Mouse (Mus musculus) left cerebral cortex, postnatal 14 days (tissue): ENCODE results near the gene Wdr92. TPM values are rescaled to one million over a fixed set of nuclear protein-coding genes. Genes with fewer than 3 reads are reported as not detected.

ENCODE experiments used
- total RNA-seq, 2 experiments: library from RNA; stranded (reverse); gene quantifications; 2 replicates each; pipeline ENCODE4 v1.2.3; 2021

The Wdr92 gene
- total RNA-seq, 2 experiments from 2014 or later = 6.0 to 6.8 TPM

Other genes starting within 250 kb of the Wdr92 start
- gene Fbxo48, start 230.7 kb upstream of the Wdr92 start, total RNA-seq = 1 to 10 TPM; 1.1 to 1.7 TPM
- 100 to 1,000 TPM; 151 to 156 TPM for gene Cnrip1, start 130.5 kb upstream of the Wdr92 start, total RNA-seq
- 1 to 10 TPM; 4.5 to 5.5 TPM for gene Plek, start 129.7 kb upstream of the Wdr92 start, total RNA-seq
- gene Ppp3r1, start 22.8 kb upstream of the Wdr92 start, total RNA-seq = 100 to 1,000 TPM; 697 to 717 TPM
- gene Pno1, start 29.5 kb downstream of the Wdr92 start, total RNA-seq = 10 to 100 TPM; 24.4 to 29.9 TPM
- gene C1d, start 75.5 kb downstream of the Wdr92 start, total RNA-seq = 10 to 100 TPM; 46.7 to 57.0 TPM